Mouse (Mus musculus) heart, postnatal 10 days (tissue): ENCODE measurements at regions not wholly inside any gene's neighbourhood (a gene's known extent, or its start where the extent isn't known, plus 50 kb on each side); places are given as distances from the start of the nearest gene placed in this dataset.

Experiments used
- DNase-seq, 2 experiments: peaks; one replicate each; pipeline ENCODE4 v3.0.0; 2021
- intact Hi-C: fragments of 180-260 bp; cut with DNase I; formaldehyde crosslinking; loops from one replicate; pipeline ENCODE4 v1.15.1; 2025

DNA sequence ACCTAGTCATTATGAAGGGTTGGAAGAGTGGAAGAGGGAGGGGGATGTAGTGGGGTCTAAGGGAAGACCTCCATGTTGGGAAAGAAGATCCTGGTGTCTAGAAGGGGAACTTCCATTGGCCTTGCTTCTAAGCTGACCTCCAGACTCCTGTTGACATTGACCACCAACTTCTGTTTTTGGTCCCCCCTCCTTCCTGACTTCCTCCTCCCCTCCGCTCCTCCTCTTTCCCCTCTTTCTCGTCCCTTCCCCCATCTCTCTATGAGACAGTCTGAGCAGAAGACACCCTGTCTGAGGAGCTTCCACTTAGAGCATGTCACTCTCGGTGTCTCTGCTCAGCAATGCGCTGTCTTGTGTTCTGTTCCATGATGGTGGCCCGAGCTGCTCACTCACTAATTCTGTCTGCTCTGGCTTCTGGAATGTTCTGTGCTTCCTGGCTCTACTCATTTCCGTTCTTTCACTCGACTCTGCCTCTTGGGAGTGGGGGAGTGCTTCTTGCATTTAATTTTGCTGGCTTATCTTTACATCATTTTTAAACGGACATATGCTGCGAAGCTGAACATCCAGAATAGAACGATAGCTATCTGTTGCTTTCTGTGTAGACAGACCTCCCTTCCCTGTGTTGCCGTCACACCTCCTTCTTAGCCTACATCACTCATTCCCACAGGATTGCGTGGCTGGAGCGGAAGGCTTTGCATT is 148.7 kb downstream of the Tpra1 start:
- intact Hi-C loops = no loop called here
- DNase-seq = no peak

DNA sequence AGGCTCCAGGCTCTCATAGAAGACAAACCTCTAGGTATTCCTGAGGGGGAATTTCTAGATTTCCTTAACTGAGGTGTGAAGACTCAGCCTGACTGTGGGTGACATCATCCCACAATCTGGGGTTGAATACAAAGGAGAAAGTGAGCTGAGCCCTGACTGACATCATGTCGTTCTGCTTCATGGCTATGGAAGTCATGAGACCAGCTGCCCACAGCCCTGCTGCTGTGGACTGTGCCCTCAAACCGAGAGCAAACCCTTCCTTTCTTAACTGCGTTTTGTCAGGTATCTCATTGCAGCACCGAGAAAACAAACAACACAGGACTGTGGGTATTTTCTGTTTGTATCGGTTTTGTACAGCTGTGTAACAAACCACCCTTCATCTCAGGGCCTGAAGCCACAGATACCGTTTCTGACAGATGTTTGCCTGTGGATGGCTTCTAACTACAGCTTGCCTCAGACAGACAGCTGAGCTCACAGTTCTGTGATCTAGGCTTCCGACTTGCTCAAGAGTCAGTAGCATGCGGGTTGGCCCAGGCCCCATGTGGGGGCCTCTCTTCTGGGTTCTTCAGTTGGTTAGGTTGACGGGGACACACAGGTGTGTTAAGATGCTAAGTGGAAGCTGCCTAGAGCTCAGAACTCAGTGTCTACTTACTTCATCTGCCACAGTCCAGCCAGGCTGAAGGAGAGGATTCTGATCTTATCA is 150.9 kb downstream of the Tpra1 start:
- intact Hi-C loops = no loop called here
- DNase-seq = no peak

DNA sequence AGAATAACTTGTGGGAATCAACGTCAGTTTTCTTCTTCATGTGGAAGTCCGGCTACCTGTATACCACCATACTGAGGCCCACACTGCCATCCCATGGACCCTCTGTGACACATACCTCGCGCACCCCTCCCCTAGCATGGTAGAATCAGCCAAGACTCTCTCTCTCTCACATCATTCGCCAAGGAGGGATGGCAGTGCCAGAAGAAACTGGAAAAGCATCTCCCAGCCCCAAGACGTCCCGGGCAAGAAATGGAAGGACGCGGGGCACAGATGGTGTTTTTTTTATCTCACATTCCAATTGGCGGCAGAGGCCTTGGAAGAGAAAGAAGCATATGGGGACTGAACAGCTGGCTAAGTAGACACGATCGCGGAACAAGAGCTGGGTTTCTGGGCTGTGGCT is 152.0 kb downstream of the Tpra1 start:
- intact Hi-C loops = no loop called here
- no peak for DNase-seq

DNA sequence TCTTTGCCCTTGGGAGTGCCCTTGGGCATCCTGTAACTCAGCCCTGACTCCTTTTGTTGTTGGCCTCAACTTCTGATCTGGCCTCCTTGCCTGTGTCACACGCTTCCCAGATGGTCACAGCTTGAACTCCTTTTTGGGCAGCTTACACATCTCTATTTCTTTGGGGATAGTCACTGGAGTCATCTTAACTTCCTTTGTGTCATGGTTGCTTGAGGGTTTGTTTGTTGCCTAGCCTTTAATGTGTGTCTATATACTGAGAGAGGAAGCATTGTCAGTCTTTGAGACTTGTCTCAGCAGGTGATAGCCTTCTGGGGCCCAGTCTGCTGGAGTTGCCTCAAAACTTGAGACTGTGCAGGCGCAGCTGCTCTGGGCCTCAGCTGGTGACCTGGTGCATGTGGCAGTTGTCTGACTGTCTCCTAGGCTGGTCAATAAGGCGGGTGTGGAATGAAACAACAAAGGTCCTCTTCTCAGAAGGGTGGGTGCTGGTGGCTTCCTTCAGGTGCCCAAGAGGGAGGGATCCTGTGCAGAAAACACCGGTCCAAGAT is 157.5 kb downstream of the Tpra1 start:
- intact Hi-C loops = no loop called here
- no peak for DNase-seq

DNA sequence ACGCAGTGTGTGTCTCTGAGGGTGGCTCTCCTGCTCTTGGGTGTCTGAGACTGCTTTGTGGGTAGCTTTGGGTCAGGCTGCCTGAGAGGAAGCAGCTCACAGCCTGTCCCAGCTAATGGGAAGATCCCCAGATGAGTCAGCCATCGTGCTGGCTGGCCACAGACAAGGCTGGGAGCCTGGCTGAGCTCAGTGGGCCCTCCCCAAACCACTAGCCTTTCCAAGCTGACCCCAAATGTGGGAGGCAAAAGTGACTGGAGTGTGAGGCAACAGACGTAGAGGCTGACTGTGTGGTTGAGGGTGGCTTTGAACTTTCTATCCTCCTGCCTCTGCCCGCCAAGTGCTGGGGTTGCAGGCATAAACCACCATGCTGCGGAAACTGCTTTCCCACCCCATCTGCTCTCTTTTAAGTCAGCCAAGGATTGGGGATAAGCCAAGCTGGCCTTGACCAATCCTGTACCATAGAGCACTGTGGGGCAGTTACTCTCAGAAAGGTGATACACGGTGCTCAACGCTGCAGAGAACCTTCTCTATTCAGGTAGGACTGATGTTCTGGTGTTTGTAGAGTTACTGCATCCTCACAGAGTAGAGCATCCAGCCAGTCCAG is 163.0 kb downstream of the Tpra1 start:
- intact Hi-C loops = no loop called here
- no peak for DNase-seq

DNA sequence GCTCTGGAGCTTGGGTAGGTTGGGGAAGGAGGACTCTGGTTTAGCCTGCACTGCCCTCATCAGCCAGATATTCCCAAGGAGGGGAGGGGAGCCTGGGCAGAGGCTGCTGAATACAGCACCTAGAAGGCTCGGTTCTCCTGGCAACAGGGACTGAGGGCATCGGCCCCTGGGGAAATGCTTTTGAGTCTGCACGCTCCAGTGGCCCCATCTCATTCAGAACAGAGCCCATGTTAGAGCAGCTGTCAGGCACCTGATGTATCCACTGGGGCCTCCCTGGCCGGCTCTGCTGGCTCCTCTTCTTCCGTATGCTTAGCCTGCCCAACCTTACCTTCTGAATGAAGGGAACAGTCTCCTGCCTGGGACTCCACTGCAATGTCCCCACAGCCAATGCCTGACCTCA is 164.5 kb downstream of the Tpra1 start:
- no peak for DNase-seq
- intact Hi-C loops = no loop called here

DNA sequence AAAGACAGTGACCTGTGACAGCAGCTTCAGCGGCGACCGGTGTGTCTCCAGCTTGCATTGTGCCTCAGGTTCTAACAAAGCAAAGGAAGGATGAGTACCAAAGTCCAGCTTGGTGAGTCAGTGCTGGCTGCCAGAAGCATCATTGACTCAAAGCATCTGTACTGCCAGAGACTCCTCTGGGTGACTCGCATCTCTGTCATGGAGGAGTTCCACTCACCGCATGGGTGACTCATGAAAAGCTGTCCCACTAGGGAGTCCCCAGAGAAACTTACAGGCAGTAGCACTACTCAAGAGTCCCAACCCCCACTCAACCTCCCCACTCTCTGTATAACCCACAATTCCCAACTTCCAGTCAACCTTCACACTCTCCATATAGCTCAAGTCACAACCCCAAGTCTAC is 166.2 kb downstream of the Tpra1 start:
- intact Hi-C loops = no loop called here
- DNase-seq = no peak

DNA sequence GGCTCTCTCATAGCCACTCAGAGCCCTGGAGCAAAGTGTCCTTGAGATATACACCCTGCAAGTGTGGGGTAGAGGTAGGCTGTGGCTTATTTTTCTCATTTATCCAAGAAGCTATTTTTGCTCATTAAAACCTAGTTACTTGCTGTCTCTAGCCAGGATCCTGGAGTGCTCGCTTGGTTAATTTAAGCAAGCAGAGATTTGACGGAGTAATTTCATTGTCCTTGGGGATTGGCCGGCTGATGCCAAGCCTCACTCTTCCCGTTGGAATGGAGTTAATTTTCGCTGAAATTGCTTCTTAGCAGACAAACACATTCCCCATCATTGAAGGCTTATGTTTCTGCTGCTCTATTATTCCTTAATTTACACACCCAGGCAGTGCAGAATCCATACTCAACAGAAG is 167.1 kb downstream of the Tpra1 start:
- DNase-seq = no peak
- intact Hi-C loops = no loop called here

DNA sequence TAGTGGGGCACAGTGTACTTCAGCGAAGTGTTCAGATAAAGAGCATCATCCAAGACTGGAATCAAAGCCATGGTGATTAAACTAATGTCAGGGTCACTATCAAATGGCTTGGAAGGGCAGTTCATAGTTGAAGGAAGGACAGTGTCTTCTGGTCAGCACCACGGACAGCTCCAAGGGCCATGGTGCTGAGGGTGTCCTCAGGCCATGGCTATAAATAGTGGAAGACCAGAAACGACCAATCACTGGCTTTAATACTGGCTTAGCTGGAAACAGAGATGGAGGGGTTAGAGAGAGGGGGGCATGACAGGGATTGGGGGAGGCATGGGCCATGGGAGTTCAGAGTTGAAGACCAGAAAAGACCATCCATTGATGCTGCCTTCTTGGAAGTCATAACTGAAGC is 168.0 kb downstream of the Tpra1 start:
- intact Hi-C loops = loop anchor here (10.0 kb wide), 1 partner anchor 165 kb away; no protein-coding TSS in a partner anchor
- DNase-seq = peak; percentile 74 to 83

DNA sequence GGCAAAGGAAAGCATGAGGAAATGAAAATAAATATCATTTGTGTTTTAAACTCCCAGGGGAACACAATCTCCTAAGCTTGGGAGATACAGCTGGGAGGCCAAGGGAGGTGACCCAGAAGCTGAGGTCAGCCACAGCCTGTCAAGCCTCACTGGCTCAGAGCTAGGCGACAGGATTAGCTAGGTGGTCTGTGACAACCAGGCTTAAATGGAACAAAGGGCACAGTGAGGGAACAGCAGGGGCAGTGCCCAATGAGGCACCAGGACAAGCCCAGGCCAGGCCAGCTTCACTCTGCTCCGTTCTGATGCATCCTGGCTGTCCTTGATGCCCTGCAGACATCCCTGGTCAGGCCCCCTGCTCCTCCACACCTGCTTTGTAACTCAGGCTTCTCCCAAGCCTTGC is 169.7 kb downstream of the Tpra1 start:
- intact Hi-C loops = loop anchor here (10.0 kb wide), 1 partner anchor 163 kb away; no protein-coding TSS in a partner anchor
- DNase-seq = no peak

DNA sequence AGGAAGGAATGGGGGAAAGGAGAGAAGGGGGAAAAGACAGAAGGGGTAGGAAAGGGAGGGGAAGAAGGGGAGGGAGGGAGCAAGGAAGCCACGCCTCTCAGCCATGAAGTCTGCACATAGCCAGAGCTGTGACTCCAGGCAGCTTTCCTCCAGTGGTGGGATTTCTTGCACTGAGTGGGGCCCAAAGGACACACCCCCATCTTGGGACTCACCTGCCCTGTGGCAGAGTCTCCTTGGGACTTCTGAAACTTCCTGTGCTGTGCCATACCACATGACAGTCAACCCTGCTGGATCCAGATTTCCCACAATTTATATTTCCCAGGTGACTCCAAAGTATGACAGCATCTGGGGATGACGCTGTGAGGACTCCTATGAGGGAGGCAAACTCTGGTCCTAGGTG is 170.5 kb downstream of the Tpra1 start:
- no peak for DNase-seq
- intact Hi-C loops = loop anchor here (10.0 kb wide), 1 partner anchor 162 kb away; no protein-coding TSS in a partner anchor

DNA sequence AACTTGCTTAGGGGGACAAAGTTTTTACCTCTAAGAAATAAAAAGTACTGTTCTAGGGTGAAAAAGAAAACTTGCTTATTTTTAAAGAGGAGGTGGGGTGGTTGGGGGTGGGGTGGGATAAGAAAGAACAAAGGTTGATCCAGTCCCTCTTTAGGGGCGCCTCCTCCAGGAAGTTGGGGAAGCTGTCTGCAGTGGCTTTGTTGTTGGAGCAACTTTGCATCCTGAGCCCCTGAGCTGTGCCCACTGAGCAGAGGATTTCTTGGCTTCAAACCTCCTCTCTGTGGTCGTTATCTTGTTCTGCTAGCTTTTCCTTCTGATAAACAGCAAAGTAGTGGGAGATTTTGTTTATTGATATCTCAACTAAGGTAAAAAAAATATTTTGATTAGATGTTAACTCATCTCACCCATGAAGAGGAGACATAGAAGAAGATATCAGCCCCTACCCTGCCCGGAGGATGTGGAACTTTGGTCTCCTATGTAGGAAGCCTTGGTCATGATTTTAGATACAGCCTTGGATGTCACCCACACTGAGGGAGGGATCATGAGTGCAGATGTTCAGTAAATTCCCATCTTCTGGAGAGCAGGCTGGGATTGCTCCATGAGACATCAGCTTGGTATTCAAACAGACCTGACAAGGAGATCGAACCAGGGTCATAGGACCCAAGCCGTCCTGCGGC is 179.7 kb downstream of the Tpra1 start:
- intact Hi-C loops = no loop called here
- no peak for DNase-seq

DNA sequence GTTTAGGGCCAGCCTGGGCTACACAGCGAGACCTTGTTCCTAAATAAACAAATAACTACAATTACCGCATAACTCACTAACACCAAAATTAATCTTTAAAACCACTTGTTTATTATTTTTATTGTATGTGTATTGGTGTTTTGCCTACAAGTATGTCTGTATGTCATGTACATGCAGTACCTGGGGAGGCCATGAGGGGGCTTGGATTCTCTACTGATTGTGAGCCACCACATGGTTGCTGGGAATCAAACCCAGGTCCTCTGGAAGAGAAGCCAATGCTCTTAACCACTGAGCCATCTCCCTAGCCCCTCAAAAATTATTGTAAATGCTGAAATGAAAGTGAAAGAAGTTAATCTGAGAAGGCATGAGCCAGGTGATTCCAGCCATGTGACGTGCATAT is 182.4 kb downstream of the Tpra1 start:
- intact Hi-C loops = no loop called here
- peak in 1 of 2 experiments; percentile 4 for DNase-seq

DNA sequence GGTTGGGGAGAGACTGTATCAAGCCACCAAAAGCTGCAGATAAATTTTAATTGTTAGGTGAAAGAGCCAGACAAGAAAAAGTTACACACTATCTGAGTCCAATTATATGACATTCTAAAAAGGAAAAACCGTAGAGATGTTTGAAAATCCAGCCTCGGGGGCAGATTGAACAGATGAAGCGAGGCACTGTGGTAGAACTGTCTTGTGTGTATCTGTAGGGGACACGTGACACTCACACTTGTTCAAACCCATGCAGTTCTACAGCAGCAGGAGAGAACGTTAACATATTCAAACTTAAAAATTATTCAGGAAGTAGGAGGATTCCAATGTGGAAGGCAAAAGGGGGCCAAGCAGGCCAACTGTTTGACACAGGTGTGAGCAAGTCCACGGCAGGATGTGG is 183.1 kb downstream of the Tpra1 start:
- no peak for DNase-seq
- intact Hi-C loops = no loop called here

DNA sequence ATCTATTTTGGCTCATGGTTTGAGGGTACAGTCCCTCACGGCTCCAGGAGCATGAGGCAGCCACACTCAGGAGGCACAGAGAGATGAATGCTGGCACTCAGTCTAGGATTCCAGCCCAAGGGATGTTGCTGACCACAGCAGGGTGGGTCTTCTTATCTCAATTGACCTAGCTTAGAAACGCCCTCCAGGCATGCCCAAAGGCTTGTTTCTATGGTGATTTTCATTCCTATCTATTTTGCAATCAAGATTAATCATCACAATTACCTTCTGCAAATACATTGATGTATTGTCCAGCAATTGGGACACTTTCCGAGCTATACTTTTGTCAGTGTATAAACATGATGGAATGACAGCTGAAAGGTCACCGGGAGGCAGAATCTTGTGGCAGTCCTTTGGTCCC is 185.6 kb downstream of the Tpra1 start:
- intact Hi-C loops = no loop called here

DNA sequence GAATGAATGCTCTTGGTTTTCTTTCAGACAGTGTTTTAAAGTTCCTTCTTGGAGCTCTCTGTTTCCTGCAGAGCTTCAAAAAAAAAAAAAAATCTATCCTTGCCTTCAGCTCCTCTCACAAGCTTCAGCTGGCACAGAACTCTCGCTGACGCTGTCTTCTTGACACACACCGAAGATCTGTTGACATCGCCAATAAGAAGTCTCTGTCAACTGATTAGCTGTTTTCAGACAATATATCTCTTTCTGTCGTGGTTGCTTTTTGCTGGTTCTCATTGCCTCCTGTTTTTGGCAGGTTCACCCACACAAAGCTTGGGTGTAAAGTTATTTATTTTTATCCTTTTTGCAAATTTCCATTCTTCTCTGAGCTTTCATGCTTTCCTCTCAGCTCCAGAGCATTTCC is 188.0 kb downstream of the Tpra1 start:
- DNase-seq = no peak
- intact Hi-C loops = no loop called here

More for the DNA sequence above, 185.6 kb downstream of the Tpra1 start:
- DNase-seq = no peak

DNA sequence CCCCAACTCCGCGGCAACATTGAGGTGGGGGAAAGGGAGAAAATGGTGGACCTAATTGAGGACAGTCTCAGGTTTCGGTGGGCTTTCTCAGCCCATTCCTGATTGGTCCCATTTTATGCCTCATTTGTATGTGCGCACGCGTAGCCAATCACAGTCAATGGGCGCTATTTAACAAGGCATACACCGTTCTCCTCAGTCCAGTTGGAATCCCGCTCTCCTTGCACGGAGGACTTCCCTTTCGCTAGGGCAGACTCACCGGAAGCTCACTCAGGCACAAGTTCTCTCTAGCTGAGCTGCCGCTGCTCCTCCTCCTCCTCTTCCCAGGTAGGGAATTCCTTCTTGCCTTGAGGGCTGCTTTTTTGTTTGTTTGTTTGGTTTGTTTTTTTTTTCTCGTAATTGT is 193.9 kb downstream of the Tpra1 start:
- no peak for DNase-seq
- intact Hi-C loops = no loop called here

DNA sequence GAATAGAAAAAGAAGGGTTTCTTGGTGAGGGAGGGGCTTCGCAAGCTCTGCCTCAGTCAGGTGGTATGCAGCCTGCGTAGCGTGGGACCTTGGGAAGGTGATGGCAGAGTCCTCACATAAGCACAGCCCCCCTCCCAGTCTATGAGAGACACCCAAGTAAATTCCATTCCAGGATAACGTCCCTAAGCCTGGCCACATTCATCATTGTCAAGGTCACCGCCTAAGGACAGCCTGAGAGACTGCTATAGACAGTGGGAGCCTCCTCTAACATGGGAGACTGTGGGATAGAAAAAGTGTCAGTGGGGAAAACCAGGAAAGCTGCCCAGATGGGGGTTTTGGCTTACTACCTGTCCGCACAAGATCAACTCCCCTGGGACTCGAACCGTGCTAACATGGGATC is 195.5 kb downstream of the Tpra1 start:
- intact Hi-C loops = no loop called here
- DNase-seq = no peak

DNA sequence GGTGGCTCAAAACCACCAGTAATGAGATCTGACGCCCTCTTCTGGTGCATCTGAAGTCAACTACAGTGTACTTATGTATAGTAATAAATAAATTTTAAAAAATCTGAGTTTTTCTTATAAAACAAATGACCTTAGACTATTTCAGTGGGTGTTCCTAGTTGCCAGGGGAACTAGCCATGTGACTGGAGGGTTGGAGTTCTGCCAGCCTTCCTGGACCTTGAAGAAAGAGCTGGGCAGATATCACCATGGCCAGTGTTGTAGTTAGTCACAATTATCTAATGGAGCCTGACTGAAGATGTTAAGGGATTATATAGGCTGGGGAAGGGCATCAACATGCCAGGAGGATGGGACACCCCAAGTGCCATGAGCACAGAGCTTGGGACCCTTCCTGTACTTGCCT is 217.2 kb downstream of the Tpra1 start:
- DNase-seq = no peak
- intact Hi-C loops = no loop called here

DNA sequence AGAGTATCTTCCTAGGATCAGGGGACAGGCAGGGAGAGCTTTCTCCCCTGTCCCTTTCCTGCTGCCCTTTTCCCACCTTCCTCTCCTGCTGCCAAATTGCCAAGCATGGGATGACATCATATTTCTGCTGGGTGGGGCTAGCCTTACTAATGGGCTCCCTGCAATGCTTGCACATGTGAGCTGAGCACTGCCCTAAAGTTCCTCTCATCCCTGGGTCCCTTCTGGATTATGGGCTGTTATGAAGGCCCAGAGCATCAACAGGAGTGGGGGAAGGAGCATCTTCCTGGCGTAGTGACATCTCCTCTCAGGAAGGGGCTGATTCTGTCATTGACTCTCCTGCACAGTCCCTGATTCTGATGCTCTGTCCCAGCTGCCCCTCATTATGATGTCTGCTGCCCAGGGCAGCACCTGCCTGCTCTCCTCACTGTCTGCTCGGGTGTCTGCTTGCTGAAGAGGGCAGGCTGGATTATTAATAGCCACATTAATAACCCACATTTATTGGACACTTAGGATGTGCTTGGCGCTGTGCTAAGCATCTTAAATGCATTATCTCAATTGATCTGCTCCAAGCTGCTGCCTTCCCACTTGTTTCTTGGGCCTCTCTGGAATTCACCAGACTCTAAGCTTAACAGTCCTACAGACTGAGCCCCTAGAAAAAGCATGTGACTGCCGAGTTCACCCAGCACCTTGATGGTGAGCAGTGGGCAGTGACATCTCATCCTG is 219.1 kb downstream of the Tpra1 start:
- intact Hi-C loops = no loop called here
- no peak for DNase-seq

DNA sequence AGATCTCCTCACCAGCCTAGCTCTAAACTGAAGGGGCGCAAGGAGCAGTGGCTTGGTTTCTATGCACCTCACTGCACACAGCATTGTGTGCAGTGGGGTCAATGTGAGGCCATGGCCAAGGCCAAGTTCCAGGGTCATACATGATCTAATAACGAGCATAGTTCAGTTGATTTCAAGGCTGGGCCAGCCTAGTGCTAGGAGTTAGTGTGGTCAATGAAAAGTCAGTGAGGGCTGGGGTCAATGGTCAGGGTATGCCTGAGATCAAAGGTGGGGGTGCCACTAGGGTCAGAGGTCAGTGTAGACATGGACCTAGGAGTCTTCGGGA is 219.7 kb downstream of the Tpra1 start:
- intact Hi-C loops = no loop called here
- no peak for DNase-seq
